Mouse (Mus musculus): Measurements from ENCODE around the gene Serpina1e. TPM values are rescaled to one million over a fixed set of nuclear protein-coding genes. Genes with fewer than 3 reads are reported as not detected.

The Serpina1e gene
- polyA plus RNA-seq (2012; rRNA removed): 0.18 and 3.5 TPM in 2 replicates

GRCm38 (mm10) chr12:103958798-103959197, at the start of gene Serpina1e:
Gene Serpina1e, minus strand, starts transcription at chr12:103958975.
- H3K4me1 ChIP-seq (ENCODE audit: control insufficient read depth, insufficient read depth, low read length): no peaks in the 10 kb centered on the region
- H3K27me3 ChIP-seq (replicated peaks; ENCODE audit: control insufficient read depth, insufficient read depth, low read length): no peaks in the 10 kb centered on the region

GRCm38 (mm10) chr12:104004689-104005088, 45.9 kb upstream of the Serpina1e start:
- H3K4me3 ChIP-seq (ENCODE audit: insufficient read depth, low read depth, low read length): no peak overlapping the region
- TF ChIP-seq POLR2A (IDR thresholded peaks at IDR 0.05; ENCODE audit: low read depth, low read length) (no peak), CTCF (conservative IDR thresholded peaks at IDR 0.05; ENCODE audit: insufficient read depth, insufficient read length, low read depth, low read length) (no peak)
- H3K36me3 ChIP-seq (ENCODE audit: control insufficient read depth, insufficient read depth, low read length): no peaks in the 10 kb centered on the region
- no peaks in the 10 kb centered on the region for H3K4me1 ChIP-seq (ENCODE audit: control insufficient read depth, insufficient read depth, low read length)
- WGBS: 89% methylated on average over 5 of the region's 5 CpGs
- DNase-seq: no peak
- H3K27ac ChIP-seq (ENCODE audit: insufficient read depth, low read depth, low read length): no peak overlapping the region
- H3K27me3 ChIP-seq (replicated peaks; ENCODE audit: control insufficient read depth, insufficient read depth, low read length): no peaks in the 10 kb centered on the region

More at GRCm38 (mm10) chr12:103958798-103959197, at the start of gene Serpina1e:
- H3K4me3 ChIP-seq (ENCODE audit: insufficient read depth, low read depth, low read length): no peak within 1 kb of the TSS
- no peaks in the 10 kb centered on the region for H3K36me3 ChIP-seq (ENCODE audit: control insufficient read depth, insufficient read depth, low read length)
- WGBS: 88% methylated on average over 3 of the region's 3 CpGs
- DNase-seq: no peak
- TF ChIP-seq CTCF (conservative IDR thresholded peaks at IDR 0.05; ENCODE audit: insufficient read depth, insufficient read length, low read depth, low read length): no peak
- TF ChIP-seq POLR2A (IDR thresholded peaks at IDR 0.05; ENCODE audit: low read depth, low read length): no peak
- H3K27ac ChIP-seq (ENCODE audit: insufficient read depth, low read depth, low read length): no peak within 1 kb of the TSS

- Histone ChIP-seq H3K4me3 (ENCODE audit: insufficient read depth, low read depth, low read length) (no peak overlapping the region), H3K27me3 (replicated peaks; ENCODE audit: control insufficient read depth, insufficient read depth, low read length) (no peaks in the 10 kb centered on the region), H3K27ac (ENCODE audit: insufficient read depth, low read depth, low read length) (no peak overlapping the region), H3K4me1 (ENCODE audit: control insufficient read depth, insufficient read depth, low read length) (no peaks in the 10 kb centered on the region), H3K36me3 (ENCODE audit: control insufficient read depth, insufficient read depth, low read length) (no peaks in the 10 kb centered on the region)
- TF ChIP-seq CTCF (conservative IDR thresholded peaks at IDR 0.05; ENCODE audit: insufficient read depth, insufficient read length, low read depth, low read length) (no peak), POLR2A (IDR thresholded peaks at IDR 0.05; ENCODE audit: low read depth, low read length) (no peak)
- DNase-seq: no peak
- WGBS: 36% methylated on average over 4 of the region's 4 CpGs
These were observed 44.5 kb upstream of the Serpina1e start for GRCm38 (mm10) chr12:104003238-104003612.

GRCm38 (mm10) chr12:104002569-104003237, 43.9 kb upstream of the Serpina1e start:
- TF ChIP-seq CTCF (conservative IDR thresholded peaks at IDR 0.05; ENCODE audit: insufficient read depth, insufficient read length, low read depth, low read length): no peak
- TF ChIP-seq POLR2A (IDR thresholded peaks at IDR 0.05; ENCODE audit: low read depth, low read length): no peak

GRCm38 (mm10) chr12:104000594-104000993, 41.8 kb upstream of the Serpina1e start:
- no peaks in the 10 kb centered on the region for H3K27me3 ChIP-seq (replicated peaks; ENCODE audit: control insufficient read depth, insufficient read depth, low read length)
- no peaks in the 10 kb centered on the region for H3K36me3 ChIP-seq (ENCODE audit: control insufficient read depth, insufficient read depth, low read length)
- TF ChIP-seq POLR2A (IDR thresholded peaks at IDR 0.05; ENCODE audit: low read depth, low read length): no peak
- TF ChIP-seq CTCF (conservative IDR thresholded peaks at IDR 0.05; ENCODE audit: insufficient read depth, insufficient read length, low read depth, low read length): no peak
- H3K27ac ChIP-seq (ENCODE audit: insufficient read depth, low read depth, low read length): no peak overlapping the region
- 86% methylated on average over 3 of the region's 3 CpGs for WGBS
- no peak overlapping the region for H3K4me3 ChIP-seq (ENCODE audit: insufficient read depth, low read depth, low read length)
- no peak for DNase-seq
- no peaks in the 10 kb centered on the region for H3K4me1 ChIP-seq (ENCODE audit: control insufficient read depth, insufficient read depth, low read length)

More at GRCm38 (mm10) chr12:104002569-104003237, 43.9 kb upstream of the Serpina1e start:
- no peaks in the 10 kb centered on the region for H3K36me3 ChIP-seq (ENCODE audit: control insufficient read depth, insufficient read depth, low read length)
- peak; percentile 75 for DNase-seq
- no peaks in the 10 kb centered on the region for H3K4me1 ChIP-seq (ENCODE audit: control insufficient read depth, insufficient read depth, low read length)
- no peaks in the 10 kb centered on the region for H3K27me3 ChIP-seq (replicated peaks; ENCODE audit: control insufficient read depth, insufficient read depth, low read length)
- no peak overlapping the region for H3K4me3 ChIP-seq (ENCODE audit: insufficient read depth, low read depth, low read length)
- H3K27ac ChIP-seq (ENCODE audit: insufficient read depth, low read depth, low read length): no peak overlapping the region
- WGBS: 26% methylated on average over 10 of the region's 10 CpGs

GRCm38 (mm10) chr12:103999611-104000010, 40.8 kb upstream of the Serpina1e start:
- 79% methylated on average over 8 of the region's 8 CpGs for WGBS
- no peaks in the 10 kb centered on the region for H3K4me1 ChIP-seq (ENCODE audit: control insufficient read depth, insufficient read depth, low read length)
- DNase-seq: no peak
- no peak for TF ChIP-seq POLR2A (IDR thresholded peaks at IDR 0.05; ENCODE audit: low read depth, low read length)
- no peak for TF ChIP-seq CTCF (conservative IDR thresholded peaks at IDR 0.05; ENCODE audit: insufficient read depth, insufficient read length, low read depth, low read length)
- no peaks in the 10 kb centered on the region for H3K36me3 ChIP-seq (ENCODE audit: control insufficient read depth, insufficient read depth, low read length)
- no peak overlapping the region for H3K27ac ChIP-seq (ENCODE audit: insufficient read depth, low read depth, low read length)
- H3K4me3 ChIP-seq (ENCODE audit: insufficient read depth, low read depth, low read length): no peak overlapping the region
- no peaks in the 10 kb centered on the region for H3K27me3 ChIP-seq (replicated peaks; ENCODE audit: control insufficient read depth, insufficient read depth, low read length)

- TF ChIP-seq POLR2A (IDR thresholded peaks at IDR 0.05; ENCODE audit: low read depth, low read length): no peak
- TF ChIP-seq CTCF (conservative IDR thresholded peaks at IDR 0.05; ENCODE audit: insufficient read depth, insufficient read length, low read depth, low read length): no peak
- no peaks in the 10 kb centered on the region for H3K27me3 ChIP-seq (replicated peaks; ENCODE audit: control insufficient read depth, insufficient read depth, low read length)
- H3K27ac ChIP-seq (ENCODE audit: insufficient read depth, low read depth, low read length): no peak overlapping the region
- WGBS: 70% methylated on average over 2 of the region's 2 CpGs
- no peak overlapping the region for H3K4me3 ChIP-seq (ENCODE audit: insufficient read depth, low read depth, low read length)
- H3K36me3 ChIP-seq (ENCODE audit: control insufficient read depth, insufficient read depth, low read length): no peaks in the 10 kb centered on the region
- no peaks in the 10 kb centered on the region for H3K4me1 ChIP-seq (ENCODE audit: control insufficient read depth, insufficient read depth, low read length)
- no peak for DNase-seq
These were observed 37.7 kb upstream of the Serpina1e start for GRCm38 (mm10) chr12:103996513-103996912.

Measured in kidney, adult 2 months (tissue).